Mouse (Mus musculus) intestine, embryonic 16.5 days (tissue): ENCODE data around the gene Hdgfl2. TPM values are rescaled to one million over a fixed set of nuclear protein-coding genes. Genes with fewer than 3 reads are reported as not detected.
A peak's percentile ranks its signal among the peaks of the same experiment; 100 is the strongest.

ENCODE experiments used
- ATAC-seq: fragments of 200-750 bp; cut with Nextera tagmentation; 2 replicates; pipeline ENCODE4 v1.8.0; 2017; ENCODE audit warnings: moderate TSS enrichment, moderate library complexity
- H3K27ac ChIP-seq: fragments of 300-500 bp; sonication (generic); 2 replicates; pipeline ENCODE4 v1.5.1; 2014; ENCODE audit warnings: mild to moderate bottlenecking, low read length
- H3K27me3 ChIP-seq: fragments of 300-500 bp; sonication (generic); replicated peaks from 2 replicates; pipeline ENCODE4 v1.6.1; 2014; ENCODE audit warnings: low read length, control low read depth, mixed read lengths; ENCODE audit not compliant: control insufficient read depth, insufficient read depth
- H3K36me3 ChIP-seq: fragments of 300-500 bp; sonication (generic); 2 replicates; pipeline ENCODE4 v1.6.1; 2014; ENCODE audit warnings: low read length, control low read depth; ENCODE audit not compliant: control insufficient read depth, insufficient read depth
- H3K4me1 ChIP-seq: fragments of 300-500 bp; sonication (generic); 2 replicates; pipeline ENCODE4 v1.6.1; 2014; ENCODE audit warnings: low read length, control low read depth, mixed read lengths; ENCODE audit not compliant: control insufficient read depth, insufficient read depth
- H3K4me2 ChIP-seq: fragments of 300-500 bp; sonication (generic); 2 replicates; pipeline ENCODE4 v1.6.1; 2014; ENCODE audit warnings: low read depth, low read length, control low read depth
- H3K4me3 ChIP-seq: fragments of 300-500 bp; sonication (generic); 2 replicates; pipeline ENCODE4 v1.5.1; 2014; ENCODE audit warnings: mild to moderate bottlenecking, low read length
- H3K9ac ChIP-seq: fragments of 300-500 bp; sonication (generic); 2 replicates; pipeline ENCODE4 v1.6.1; 2014; ENCODE audit warnings: low read depth, low read length
- H3K9me3 ChIP-seq: fragments of 300-500 bp; sonication (generic); 2 replicates; pipeline ENCODE4 v1.6.1; 2016; ENCODE audit warnings: low read length, control low read depth; ENCODE audit not compliant: control insufficient read depth
- WGBS: fragments of 180-500 bp; shearing (Covaris S2); extraction: QIAGEN DNeasy Blood & Tissue Kit; methylation state at CpG from one replicate; pipeline ENCODE4 v1.1.7; 2014; 5-methylcytosine and 5-hydroxymethylcytosine counted together
- polyA plus RNA-seq: library from polyadenylated mRNA; unstranded; fragments of >200 nt; fragmentation: Nextera tagmentation; extraction: Ambion mirVana; gene quantifications from 2 replicates; pipeline ENCODE4 v1.2.1, GENCODE M21; 2015

Gene Hdgfl2
- polyA plus RNA-seq, 1 experiment from 2014 or later = 75.0 TPM

DNA sequence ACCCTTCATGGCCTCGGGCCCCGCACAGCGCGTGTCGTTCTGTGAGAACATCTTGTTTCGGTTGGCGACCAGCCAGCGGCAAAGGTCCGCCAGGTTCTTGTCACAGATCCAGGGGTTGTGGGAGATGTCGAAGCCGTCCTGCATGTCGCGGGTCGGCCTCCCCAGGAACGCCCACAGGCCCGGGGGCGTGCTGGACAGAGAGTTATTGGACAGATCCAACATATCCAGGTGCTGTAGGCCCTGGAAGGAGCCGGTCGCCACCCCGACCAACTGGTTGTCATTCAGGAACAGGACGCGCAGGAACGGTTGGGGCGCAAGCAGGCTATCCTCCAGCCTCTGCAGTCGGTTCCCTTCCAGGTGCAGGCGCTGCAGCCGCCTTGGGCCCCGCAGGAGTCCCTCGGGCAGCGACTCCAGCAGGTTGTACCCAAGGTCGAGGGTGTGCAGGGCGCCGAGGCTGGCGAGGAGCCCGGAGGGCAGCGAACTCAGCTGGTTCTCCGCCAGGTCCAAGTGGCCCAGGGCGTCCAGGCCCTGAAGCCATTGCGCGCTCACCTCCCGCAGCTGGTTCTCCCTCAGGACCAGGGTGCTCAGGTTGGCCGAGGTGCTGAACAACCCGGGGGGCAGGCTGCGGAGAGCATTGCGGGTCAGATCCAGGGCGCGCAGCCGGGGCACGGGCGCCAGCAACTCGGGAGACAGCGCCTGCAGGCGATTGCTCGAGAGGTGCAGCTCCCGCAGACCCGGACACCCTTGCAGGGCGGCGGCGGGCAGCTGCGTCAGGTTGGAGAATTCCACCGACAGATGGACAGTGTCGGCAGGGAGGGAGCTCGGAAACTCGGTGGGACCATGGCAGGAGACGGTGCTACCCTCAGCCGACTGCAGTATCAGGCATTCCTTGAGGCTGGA, 40.8 kb downstream of the Hdgfl2 start:
- Histone ChIP-seq H3K4me2 (peak overlapping the region; percentile 41), H3K4me1 (peaks cover 23% of the 10 kb centered on the region), H3K9ac (no peak overlapping the region), H3K27ac (no peak overlapping the region), H3K9me3 (peaks cover 12% of the 10 kb centered on the region), H3K36me3 (no peaks in the 10 kb centered on the region; the same call in 1 of the 2 replicates), H3K4me3 (peak overlapping the region; percentile 16; the same call in 1 of the 2 replicates), H3K27me3 (peaks cover 55% of the 10 kb centered on the region)
- ATAC-seq = no peak
- WGBS = 5% methylated on average over 66 of the region's 66 CpGs

DNA sequence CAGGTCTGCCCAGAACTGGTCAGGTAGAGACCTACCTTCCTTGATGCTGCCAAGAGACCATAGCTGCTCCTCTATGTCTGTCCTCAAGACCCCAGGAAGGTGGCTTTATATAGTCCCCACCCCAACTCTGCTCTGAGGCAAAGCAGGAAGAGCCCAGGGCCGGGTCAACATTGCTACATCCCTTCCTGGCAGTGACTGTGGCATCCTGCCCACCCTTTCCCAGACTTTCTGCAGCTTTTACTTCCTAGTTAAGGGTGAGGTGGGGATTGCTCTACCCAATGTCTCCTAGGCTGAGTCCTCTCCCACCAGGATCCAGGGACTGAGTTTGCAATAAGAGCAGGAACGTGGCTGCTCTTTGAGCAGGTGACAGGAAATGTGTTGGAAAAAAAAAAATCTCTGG, 42.4 kb downstream of the Hdgfl2 start, which contains the start of gene Lrg1:
Gene Lrg1, minus strand, starts transcription at position 176 of the 400 bp plus-strand sequence.
- no peaks in the 10 kb centered on the region; the same call in 1 of the 2 replicates for H3K36me3 ChIP-seq
- peaks cover 53% of the 10 kb centered on the region for H3K27me3 ChIP-seq
- no peak within 1 kb of the TSS for H3K9ac ChIP-seq
- H3K4me2 ChIP-seq = no peak within 1 kb of the TSS
- no peak within 1 kb of the TSS for H3K27ac ChIP-seq
- WGBS = 64% methylated on average over 2 of the region's 2 CpGs
- H3K4me1 ChIP-seq = peaks cover 23% of the 10 kb centered on the region
- ATAC-seq = no peak
- H3K9me3 ChIP-seq = peaks cover 12% of the 10 kb centered on the region
- no peak within 1 kb of the TSS for H3K4me3 ChIP-seq

DNA sequence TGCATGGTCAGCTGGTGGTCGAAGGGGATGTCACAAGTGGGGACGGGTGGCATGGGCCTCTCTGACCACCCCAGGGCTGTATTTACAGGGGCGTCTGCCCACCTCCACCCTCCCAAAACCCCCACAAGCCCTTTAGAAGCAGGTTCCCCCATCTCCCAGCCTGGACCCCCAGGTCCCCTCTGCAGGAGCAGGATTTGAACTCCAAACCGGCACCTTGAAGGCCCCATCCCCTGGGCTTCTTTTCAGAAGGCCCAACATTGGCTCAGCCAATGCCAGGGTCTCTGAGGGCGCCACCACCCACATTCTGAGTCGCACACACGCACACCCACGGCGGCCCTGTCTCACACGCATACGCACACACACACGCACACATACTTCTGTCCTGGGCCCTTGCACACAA, 43.7 kb downstream of the Hdgfl2 start:
- Histone ChIP-seq H3K9ac (no peak overlapping the region), H3K4me1 (peaks cover 18% of the 10 kb centered on the region), H3K4me2 (no peak overlapping the region), H3K27ac (no peak overlapping the region), H3K4me3 (no peak overlapping the region), H3K36me3 (no peaks in the 10 kb centered on the region; the same call in 1 of the 2 replicates), H3K9me3 (peaks cover 12% of the 10 kb centered on the region), H3K27me3 (peaks cover 53% of the 10 kb centered on the region)
- 88% methylated on average over 12 of the region's 12 CpGs for WGBS
- ATAC-seq = no peak

DNA sequence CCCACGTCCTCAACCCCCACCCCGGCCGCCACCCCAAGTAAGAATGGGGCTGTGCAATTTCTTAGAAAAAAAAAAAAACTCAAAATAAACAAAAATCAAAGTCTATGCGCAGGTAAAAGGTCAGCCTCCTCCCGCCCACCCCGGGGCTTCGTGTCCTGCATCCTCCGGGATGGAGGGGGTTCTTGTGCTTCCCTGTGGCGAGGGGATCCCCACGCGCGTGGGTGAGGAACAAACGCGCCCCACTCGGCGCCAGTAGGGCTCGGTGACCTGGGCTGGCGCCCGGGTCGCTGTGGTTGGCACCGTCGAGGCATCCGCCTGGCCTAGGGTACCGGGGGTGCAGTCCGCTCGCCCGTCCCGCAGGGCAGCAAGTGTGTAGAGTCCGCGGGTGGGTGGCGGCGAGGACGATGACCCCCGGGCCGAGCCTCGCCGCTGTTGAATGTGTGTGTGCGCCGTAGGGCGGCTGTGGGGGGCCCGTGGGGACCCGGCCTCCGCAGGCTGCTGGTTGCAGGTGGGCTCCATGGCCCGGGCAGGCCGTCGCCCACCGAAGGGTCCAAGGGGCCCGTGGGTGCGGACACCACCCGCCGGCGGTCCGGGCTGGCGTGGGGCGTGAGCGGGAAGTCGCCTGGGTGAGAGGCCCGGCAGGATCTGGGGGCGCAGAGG, 44.4 kb downstream of the Hdgfl2 start:
- peak; percentile 4; the same call in 1 of the 2 replicates for ATAC-seq
- Histone ChIP-seq H3K4me3 (peak overlapping the region; percentile 51), H3K27ac (no peak overlapping the region), H3K27me3 (peaks cover 51% of the 10 kb centered on the region), H3K9ac (peak overlapping the region; percentile 67), H3K4me1 (peaks cover 18% of the 10 kb centered on the region), H3K9me3 (peaks cover 12% of the 10 kb centered on the region), H3K4me2 (peak overlapping the region; percentile 93), H3K36me3 (no peaks in the 10 kb centered on the region; the same call in 1 of the 2 replicates)
- WGBS = 39% methylated on average over 59 of the region's 59 CpGs

DNA sequence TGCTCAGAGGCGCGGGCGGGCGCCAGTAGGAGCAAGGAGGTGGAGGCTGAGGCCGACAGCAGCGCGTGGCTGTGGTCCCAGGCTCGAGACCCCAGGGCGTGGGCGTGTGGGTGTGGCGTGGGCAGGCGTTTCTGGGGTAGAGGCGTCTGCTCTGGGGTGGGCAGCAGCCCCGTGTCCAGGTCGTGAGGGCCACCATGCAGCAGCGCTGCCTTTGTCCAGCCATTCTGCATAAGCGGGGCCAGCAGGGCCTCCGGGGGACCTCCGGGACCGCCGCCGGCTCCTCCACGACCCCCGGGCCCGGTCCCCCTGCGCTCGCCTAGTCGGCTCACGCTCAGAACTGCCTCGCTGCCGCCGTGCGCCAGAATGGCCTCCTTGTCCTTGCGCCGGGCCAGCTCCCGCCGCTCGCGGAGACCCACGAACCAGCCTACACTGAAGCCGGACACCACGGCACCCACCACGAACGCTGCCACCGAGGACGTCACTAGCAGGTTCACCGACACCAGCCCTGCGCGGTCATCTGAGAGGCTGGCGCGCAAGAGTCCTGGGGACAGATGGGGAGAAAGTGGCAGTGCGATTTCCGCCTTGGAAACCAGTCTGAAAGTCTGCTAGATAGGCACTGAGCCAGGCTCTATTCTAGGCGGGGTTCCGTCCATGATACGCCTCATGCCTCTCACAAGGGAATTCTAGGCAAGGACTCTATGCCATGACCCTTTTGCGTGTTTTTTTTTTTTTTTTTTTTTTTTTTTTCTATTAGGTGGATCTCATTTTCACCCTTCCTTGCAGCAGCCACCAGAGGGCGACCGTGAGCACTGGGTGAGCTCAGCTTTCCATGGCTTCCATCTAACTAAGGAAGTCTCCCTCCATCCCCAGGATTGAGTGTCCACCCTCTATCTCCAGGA, 45.2 kb downstream of the Hdgfl2 start:
- WGBS = 13% methylated on average over 58 of the region's 59 CpGs
- H3K4me1 ChIP-seq = peaks cover 17% of the 10 kb centered on the region
- peak; percentile 49 for ATAC-seq
- peak overlapping the region; percentile 93 for H3K4me2 ChIP-seq
- H3K36me3 ChIP-seq = no peaks in the 10 kb centered on the region; the same call in 1 of the 2 replicates
- H3K27me3 ChIP-seq = peaks cover 43% of the 10 kb centered on the region
- H3K9me3 ChIP-seq = peaks cover 12% of the 10 kb centered on the region
- peak overlapping the region; percentile 51 for H3K4me3 ChIP-seq
- H3K9ac ChIP-seq = peak overlapping the region; percentile 67
- no peak overlapping the region for H3K27ac ChIP-seq

DNA sequence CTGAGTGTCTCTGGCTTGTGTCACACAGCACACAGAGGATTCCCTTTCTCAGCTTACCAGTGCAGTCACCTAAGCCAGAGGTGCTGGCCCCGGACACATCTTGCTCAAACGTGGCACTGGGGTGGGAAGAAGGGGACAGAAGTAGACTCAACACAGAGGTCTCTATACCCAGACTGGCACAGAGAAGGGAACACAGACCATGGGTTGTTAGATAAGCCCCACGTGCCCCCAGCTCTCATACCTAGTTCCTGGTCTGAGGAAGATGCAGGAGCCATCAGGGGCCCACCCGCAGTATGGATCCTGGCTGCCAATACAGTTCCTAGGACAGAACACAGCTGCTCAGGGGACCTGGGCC, 45.8 kb downstream of the Hdgfl2 start:
- 85% methylated on average over 4 of the region's 4 CpGs for WGBS
- Histone ChIP-seq H3K9me3 (peaks cover 12% of the 10 kb centered on the region), H3K4me1 (peaks cover 10% of the 10 kb centered on the region), H3K9ac (no peak overlapping the region), H3K4me3 (no peak overlapping the region), H3K36me3 (no peaks in the 10 kb centered on the region; the same call in 1 of the 2 replicates), H3K27ac (no peak overlapping the region), H3K27me3 (peaks cover 36% of the 10 kb centered on the region), H3K4me2 (no peak overlapping the region)
- ATAC-seq = no peak

DNA sequence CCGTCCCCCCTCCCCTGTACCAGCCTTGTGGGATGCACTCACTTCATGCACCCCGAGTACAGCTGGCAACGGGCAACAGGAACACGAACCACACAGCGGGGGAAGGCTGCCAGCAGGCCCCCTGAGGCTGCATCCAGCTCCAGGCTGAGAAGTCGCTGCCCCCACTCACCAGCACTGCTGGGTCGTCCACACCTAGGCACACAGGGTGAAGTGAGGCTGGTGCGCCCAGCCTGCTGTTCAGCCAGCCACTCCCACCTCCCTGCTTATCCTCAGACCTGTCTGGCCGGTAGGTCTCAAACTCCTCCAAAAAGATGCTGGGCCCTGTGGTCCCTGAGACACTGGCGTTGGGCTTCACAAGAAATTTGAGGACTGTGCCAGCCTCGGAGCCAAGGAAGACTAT, 46.7 kb downstream of the Hdgfl2 start:
- WGBS = 72% methylated on average over 11 of the region's 11 CpGs

DNA sequence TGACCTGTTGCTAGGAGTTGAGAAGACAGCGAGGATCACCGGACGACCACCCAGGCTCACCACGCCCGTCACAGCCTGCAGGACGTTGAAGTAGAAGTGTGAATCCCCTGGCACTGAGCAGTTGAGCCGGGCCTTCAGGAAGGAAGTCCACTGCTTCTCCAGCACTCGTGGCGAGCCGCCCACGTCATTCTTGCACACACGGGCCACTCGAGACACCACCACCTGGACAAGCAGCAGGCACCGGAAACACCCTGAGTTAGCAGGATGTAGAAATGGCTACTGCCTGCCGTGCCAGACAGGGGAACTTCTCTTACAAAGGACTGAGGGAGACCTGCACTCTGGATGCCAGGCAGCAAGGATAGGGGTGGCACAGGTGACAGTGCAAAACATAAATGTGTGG, 48.8 kb downstream of the Hdgfl2 start:
- Histone ChIP-seq H3K9ac (no peak overlapping the region), H3K27ac (no peak overlapping the region), H3K36me3 (no peaks in the 10 kb centered on the region), H3K4me2 (no peak overlapping the region), H3K4me1 (peaks cover 6% of the 10 kb centered on the region), H3K4me3 (no peak overlapping the region), H3K27me3 (peaks cover 13% of the 10 kb centered on the region), H3K9me3 (no peaks in the 10 kb centered on the region; the same call in 1 of the 2 replicates)
- no peak for ATAC-seq
- WGBS = 79% methylated on average over 15 of the region's 15 CpGs

More for the DNA sequence above, 46.7 kb downstream of the Hdgfl2 start:
- H3K36me3 ChIP-seq = no peaks in the 10 kb centered on the region; the same call in 1 of the 2 replicates
- H3K4me1 ChIP-seq = peaks cover 6% of the 10 kb centered on the region
- H3K27me3 ChIP-seq = peaks cover 27% of the 10 kb centered on the region
- no peak overlapping the region for H3K9ac ChIP-seq
- no peak overlapping the region for H3K4me3 ChIP-seq
- ATAC-seq = no peak
- H3K9me3 ChIP-seq = peaks cover 12% of the 10 kb centered on the region
- H3K4me2 ChIP-seq = no peak overlapping the region
- H3K27ac ChIP-seq = no peak overlapping the region
